Mouse (Mus musculus) embryonic facial prominence, embryonic 10.5 days (tissue): ENCODE results near the gene Fgr. TPM values are rescaled to one million over a fixed set of nuclear protein-coding genes. Genes with fewer than 3 reads are reported as not detected.

ENCODE experiments used
- DNase-seq: peaks from one replicate; pipeline ENCODE4 v3.0.0-alpha.2; 2017; ENCODE audit warnings: low spot score
- H3K27ac ChIP-seq: fragments of 300-500 bp; sonication (generic); replicated peaks from 2 replicates; pipeline ENCODE4 v1.5.1; 2016; ENCODE audit warnings: mild to moderate bottlenecking
- H3K27me3 ChIP-seq: fragments of 300-500 bp; sonication (generic); replicated peaks from 2 replicates; pipeline ENCODE4 v1.6.1; 2016; ENCODE audit warnings: low read depth, mild to moderate bottlenecking; ENCODE audit not compliant: poor library complexity, severe bottlenecking
- H3K36me3 ChIP-seq: fragments of 300-500 bp; sonication (generic); replicated peaks from 2 replicates; pipeline ENCODE4 v1.6.1; 2016; ENCODE audit warnings: mild to moderate bottlenecking, moderate library complexity
- H3K4me1 ChIP-seq: fragments of 300-500 bp; sonication (generic); 2 replicates; pipeline ENCODE4 v1.6.1; 2016
- H3K4me3 ChIP-seq: fragments of 300-500 bp; sonication (generic); 2 replicates; pipeline ENCODE4 v1.5.1; 2016; ENCODE audit warnings: mild to moderate bottlenecking, moderate library complexity
- H3K9me3 ChIP-seq: fragments of 300-500 bp; sonication (generic); 2 replicates; pipeline ENCODE4 v1.6.1; 2016; ENCODE audit warnings: mild to moderate bottlenecking
- WGBS: fragments of 180-500 bp; shearing (Covaris S2); methylation state at CpG from one replicate; pipeline ENCODE4 v1.1.7; 2016; 5-methylcytosine and 5-hydroxymethylcytosine counted together
- polyA plus RNA-seq: library from polyadenylated mRNA; unstranded; fragments of >200 nt; fragmentation: Nextera tagmentation; extraction: Ambion mirVana; gene quantifications from 2 replicates; pipeline ENCODE4 v1.2.1, GENCODE M21; 2016

Fgr gene
- polyA plus RNA-seq, 1 experiment from 2014 or later, result 0.21 TPM

DNA sequence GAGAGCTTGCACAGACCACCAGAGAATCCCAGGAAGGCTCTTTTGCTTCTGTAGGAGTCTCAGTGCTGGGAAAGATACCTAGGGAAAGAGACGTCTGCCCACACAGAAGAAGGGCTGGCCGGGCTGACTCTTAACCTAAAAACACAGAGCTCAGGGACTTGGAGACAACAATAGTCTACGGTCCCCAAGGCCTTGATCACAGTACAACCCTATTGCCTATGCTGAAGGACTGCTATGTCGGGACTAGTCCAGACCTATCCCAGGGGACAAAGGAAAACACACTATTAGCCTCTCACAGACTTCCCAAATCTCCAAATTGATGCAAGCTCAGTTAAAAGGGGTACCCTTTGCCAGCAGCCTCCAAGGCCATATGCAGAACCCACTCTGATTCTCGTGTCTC, 12.0 kb upstream of the Fgr start:
- Histone ChIP-seq H3K27ac (no peak overlapping the region), H3K4me3 (no peak overlapping the region), H3K27me3 (no peaks in the 10 kb centered on the region), H3K9me3 (no peaks in the 10 kb centered on the region), H3K36me3 (no peaks in the 10 kb centered on the region), H3K4me1 (peaks cover 54% of the 10 kb centered on the region)
- WGBS, result 84% methylated on average over 5 of the region's 5 CpGs
- DNase-seq, result no peak

GRCm38 (mm10) chr4:132962628-132963027, 11.3 kb upstream of the Fgr start:
- DNase-seq, result no peak
- Histone ChIP-seq H3K4me3 (no peak overlapping the region), H3K9me3 (no peaks in the 10 kb centered on the region), H3K36me3 (no peaks in the 10 kb centered on the region), H3K27ac (no peak overlapping the region), H3K27me3 (no peaks in the 10 kb centered on the region), H3K4me1 (peaks cover 53% of the 10 kb centered on the region)
- WGBS, result 90% methylated on average over 4 of the region's 4 CpGs

DNA sequence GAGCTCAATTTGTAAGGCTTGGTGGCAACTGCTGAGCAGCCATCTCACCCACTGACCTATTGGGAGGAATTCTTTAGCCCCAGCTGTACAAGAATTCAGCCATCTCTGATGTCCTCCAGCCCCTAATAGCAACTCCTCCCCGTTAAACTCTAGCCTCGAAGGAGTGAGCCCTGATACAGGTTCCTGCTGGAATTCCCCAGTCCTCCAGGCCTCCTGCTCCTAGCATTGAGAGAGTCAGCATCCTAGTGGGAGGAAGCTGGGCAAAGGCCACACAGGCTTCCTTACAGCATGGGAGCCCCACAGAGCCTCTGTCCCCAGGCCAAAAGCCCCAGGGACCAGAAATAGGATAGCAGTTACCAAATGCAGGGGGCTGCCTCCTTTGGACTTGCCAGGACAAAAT, 10.5 kb upstream of the Fgr start:
- H3K27ac ChIP-seq, result peak overlapping the region; percentile 81
- H3K27me3 ChIP-seq, result no peaks in the 10 kb centered on the region
- H3K9me3 ChIP-seq, result no peaks in the 10 kb centered on the region
- 33% methylated on average over 2 of the region's 2 CpGs for WGBS
- no peaks in the 10 kb centered on the region for H3K36me3 ChIP-seq
- DNase-seq, result no peak
- no peak overlapping the region for H3K4me3 ChIP-seq
- H3K4me1 ChIP-seq, result peaks cover 56% of the 10 kb centered on the region

GRCm38 (mm10) chr4:132964064-132964463, 9.8 kb upstream of the Fgr start:
- H3K4me3 ChIP-seq, result no peak overlapping the region
- H3K27me3 ChIP-seq, result no peaks in the 10 kb centered on the region
- H3K36me3 ChIP-seq, result no peaks in the 10 kb centered on the region
- 35% methylated on average over 3 of the region's 3 CpGs for WGBS
- DNase-seq, result no peak
- peaks cover 52% of the 10 kb centered on the region for H3K4me1 ChIP-seq
- H3K9me3 ChIP-seq, result no peaks in the 10 kb centered on the region
- peak overlapping the region; percentile 81 for H3K27ac ChIP-seq

DNA sequence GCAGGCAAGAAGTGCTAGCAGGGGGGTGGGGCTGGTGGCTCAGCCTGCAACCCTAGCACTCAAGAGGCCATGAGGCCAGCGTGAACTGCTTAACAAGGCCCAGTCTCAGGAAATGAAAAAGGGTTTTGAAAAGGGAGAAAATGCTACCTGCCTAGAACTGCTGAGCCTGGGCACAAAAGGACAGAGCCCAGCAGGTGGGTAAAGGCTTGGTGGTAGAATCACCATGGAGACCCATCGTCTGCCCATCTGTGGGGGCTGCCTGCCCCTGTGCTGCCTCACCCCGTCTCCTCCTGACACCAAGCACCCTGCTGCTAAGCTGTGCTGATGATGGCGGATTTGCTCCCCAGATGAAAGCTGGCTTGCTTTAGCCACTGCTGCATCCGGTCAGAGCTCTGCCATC, 9.4 kb upstream of the Fgr start:
- WGBS, result 26% methylated on average over 5 of the region's 5 CpGs
- Histone ChIP-seq H3K27ac (peak overlapping the region; percentile 81), H3K4me1 (peaks cover 48% of the 10 kb centered on the region), H3K27me3 (no peaks in the 10 kb centered on the region), H3K9me3 (no peaks in the 10 kb centered on the region), H3K36me3 (no peaks in the 10 kb centered on the region), H3K4me3 (no peak overlapping the region)
- no peak for DNase-seq

DNA sequence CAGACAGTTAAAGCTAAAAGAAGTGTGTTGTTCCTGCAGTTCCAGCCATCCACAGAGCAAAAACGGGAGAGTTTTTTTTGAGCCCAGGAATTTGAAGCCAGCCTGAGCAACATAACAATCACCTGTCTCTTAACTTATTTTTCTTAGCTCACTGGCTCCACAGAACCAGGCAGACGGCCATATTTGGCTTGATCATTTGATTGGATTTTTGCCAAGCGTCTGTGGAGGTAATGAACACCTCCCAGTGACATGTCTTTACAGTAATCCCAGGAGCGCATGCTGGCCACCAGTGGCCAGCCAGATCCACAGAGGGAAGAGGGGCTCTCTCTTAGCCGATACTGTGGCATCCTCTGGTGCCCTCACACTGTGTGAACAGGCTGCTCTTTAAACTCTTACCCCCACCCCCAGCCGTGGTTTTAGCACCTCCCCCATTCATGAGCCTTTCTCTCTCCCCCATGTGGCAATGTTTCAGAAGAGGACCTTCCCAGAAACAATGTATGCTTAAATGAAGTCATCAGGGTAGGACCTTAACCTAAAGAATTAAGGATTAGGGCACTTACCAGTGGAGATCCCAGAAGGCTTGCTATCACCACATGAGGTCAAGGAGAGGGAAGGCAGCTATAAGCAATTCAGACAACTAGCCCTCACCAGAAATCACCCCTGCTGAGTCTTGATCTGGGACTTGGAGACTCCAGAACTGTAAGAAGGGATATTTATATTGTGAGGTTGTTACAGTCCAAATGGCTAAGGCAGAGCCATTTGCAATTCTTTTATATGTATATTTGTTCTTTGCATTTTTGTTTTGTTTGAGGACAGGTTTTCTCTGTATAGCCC, 5.6 kb upstream of the Fgr start:
- H3K4me1 ChIP-seq, result peaks cover 24% of the 10 kb centered on the region
- no peak overlapping the region for H3K27ac ChIP-seq
- H3K36me3 ChIP-seq, result no peaks in the 10 kb centered on the region
- no peaks in the 10 kb centered on the region for H3K9me3 ChIP-seq
- DNase-seq, result no peak
- 52% methylated on average over 6 of the region's 6 CpGs for WGBS
- peaks cover 21% of the 10 kb centered on the region for H3K27me3 ChIP-seq
- H3K4me3 ChIP-seq, result no peak overlapping the region

- no peak overlapping the region for H3K27ac ChIP-seq
- 75% methylated on average over 6 of the region's 6 CpGs for WGBS
These were observed 2.3 kb upstream of the Fgr start for GRCm38 (mm10) chr4:132971601-132972000.

DNA sequence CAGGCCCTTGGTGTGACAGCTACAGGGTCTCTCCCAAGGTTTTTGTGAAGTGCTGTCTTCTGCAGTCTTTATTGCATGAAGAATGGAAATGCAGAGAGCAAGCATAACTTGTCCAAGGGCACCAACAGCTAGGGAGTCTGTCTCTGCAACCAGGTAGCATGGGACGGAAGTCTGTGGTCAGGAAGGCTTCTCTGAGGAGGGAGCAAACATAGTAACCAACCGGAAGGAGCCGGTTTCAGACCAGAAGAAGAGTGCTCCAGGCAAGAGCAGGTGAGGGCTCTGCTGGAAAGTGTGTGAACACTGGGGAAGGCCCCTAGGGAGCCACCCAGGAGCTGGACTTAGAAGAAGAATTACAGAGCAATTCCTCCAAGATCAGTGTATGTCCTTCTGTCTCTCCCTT, 1.8 kb upstream of the Fgr start:
- H3K36me3 ChIP-seq, result no peaks in the 10 kb centered on the region
- no peak for DNase-seq
- H3K27me3 ChIP-seq, result peaks cover 58% of the 10 kb centered on the region
- H3K4me3 ChIP-seq, result no peak overlapping the region
- H3K4me1 ChIP-seq, result peaks cover 43% of the 10 kb centered on the region
- no peaks in the 10 kb centered on the region for H3K9me3 ChIP-seq
- H3K27ac ChIP-seq, result no peak overlapping the region
- 72% methylated on average over 3 of the region's 3 CpGs for WGBS

More at GRCm38 (mm10) chr4:132971601-132972000, 2.3 kb upstream of the Fgr start:
- DNase-seq, result no peak
- Histone ChIP-seq H3K27me3 (peaks cover 53% of the 10 kb centered on the region), H3K4me3 (no peak overlapping the region), H3K4me1 (peaks cover 38% of the 10 kb centered on the region), H3K36me3 (no peaks in the 10 kb centered on the region), H3K9me3 (no peaks in the 10 kb centered on the region)

DNA sequence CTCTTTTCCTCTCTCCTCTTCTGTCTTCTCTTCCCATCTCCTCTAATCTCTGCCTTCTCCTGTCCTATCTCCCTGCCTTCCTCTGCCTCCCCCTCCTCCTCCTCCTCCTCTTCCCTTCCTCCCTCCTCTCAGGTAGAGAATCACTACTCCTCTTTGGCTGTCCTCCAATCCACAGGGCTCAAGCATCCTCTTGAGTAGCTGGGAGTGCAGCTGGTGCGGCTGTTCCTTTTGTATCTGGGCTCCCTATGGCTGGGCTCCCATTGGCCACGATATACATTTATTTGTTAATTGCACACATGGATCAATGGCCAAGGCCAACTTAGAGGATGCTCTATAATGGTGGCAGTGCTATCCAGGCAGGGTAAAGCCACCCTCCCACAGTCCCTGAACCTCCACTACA, 1.3 kb upstream of the Fgr start:
- no peaks in the 10 kb centered on the region for H3K36me3 ChIP-seq
- peaks cover 47% of the 10 kb centered on the region for H3K4me1 ChIP-seq
- H3K27ac ChIP-seq, result no peak overlapping the region; the same call in 1 of the 2 replicates
- DNase-seq, result no peak
- 40% methylated on average over 2 of the region's 2 CpGs for WGBS
- H3K4me3 ChIP-seq, result no peak overlapping the region
- no peaks in the 10 kb centered on the region for H3K9me3 ChIP-seq
- H3K27me3 ChIP-seq, result peaks cover 63% of the 10 kb centered on the region

GRCm38 (mm10) chr4:132973186-132973585, 709 bp upstream of the Fgr start:
- Histone ChIP-seq H3K4me3 (no peak overlapping the region), H3K27ac (no peak overlapping the region), H3K36me3 (no peaks in the 10 kb centered on the region), H3K9me3 (no peaks in the 10 kb centered on the region), H3K4me1 (peaks cover 48% of the 10 kb centered on the region), H3K27me3 (peaks cover 64% of the 10 kb centered on the region)
- no peak for DNase-seq
- 34% methylated on average over 8 of the region's 8 CpGs for WGBS

GRCm38 (mm10) chr4:132974904-132975303, 1.0 kb downstream of the Fgr start:
- peak overlapping the region; percentile 78 for H3K27ac ChIP-seq
- under 1% methylated on average over 15 of the region's 15 CpGs for WGBS
- DNase-seq, result peak; percentile 90
- H3K4me1 ChIP-seq, result peaks cover 43% of the 10 kb centered on the region
- no peaks in the 10 kb centered on the region for H3K36me3 ChIP-seq
- H3K4me3 ChIP-seq, result peak overlapping the region; percentile 53
- H3K9me3 ChIP-seq, result no peaks in the 10 kb centered on the region
- H3K27me3 ChIP-seq, result peaks cover 68% of the 10 kb centered on the region

DNA sequence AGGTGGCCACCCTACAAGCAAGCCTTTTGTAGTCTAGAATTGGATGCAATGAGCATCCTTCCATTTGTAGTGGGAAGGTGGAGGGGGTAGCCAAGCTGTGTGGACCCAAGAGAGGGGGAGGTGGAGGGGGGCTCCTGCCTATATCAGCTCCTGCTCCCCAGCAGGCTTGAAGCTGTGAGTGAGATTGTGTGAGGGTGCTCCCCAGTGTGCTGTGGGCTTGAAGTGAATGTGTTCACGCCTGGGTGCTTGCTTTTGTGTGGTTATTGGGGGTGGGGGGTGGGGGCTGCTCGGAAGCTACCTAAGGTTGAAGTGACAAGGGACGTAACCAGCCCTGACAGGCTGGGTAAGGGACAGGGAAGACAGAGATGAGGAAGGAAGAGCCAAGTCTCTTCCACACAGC, 1.9 kb downstream of the Fgr start:
- WGBS, result 66% methylated on average over 3 of the region's 3 CpGs
- no peaks in the 10 kb centered on the region for H3K9me3 ChIP-seq
- H3K27ac ChIP-seq, result peak overlapping the region; percentile 78; the same call in 1 of the 2 replicates
- no peak overlapping the region for H3K4me3 ChIP-seq
- no peak for DNase-seq
- peaks cover 68% of the 10 kb centered on the region for H3K27me3 ChIP-seq
- H3K36me3 ChIP-seq, result no peaks in the 10 kb centered on the region
- peaks cover 43% of the 10 kb centered on the region for H3K4me1 ChIP-seq

- Histone ChIP-seq H3K27me3 (peaks cover 65% of the 10 kb centered on the region), H3K36me3 (no peaks in the 10 kb centered on the region), H3K4me1 (peaks cover 49% of the 10 kb centered on the region), H3K4me3 (no peak overlapping the region), H3K27ac (no peak overlapping the region; the same call in 1 of the 2 replicates), H3K9me3 (no peaks in the 10 kb centered on the region)
- DNase-seq, result no peak
- WGBS, result 80% methylated on average over 6 of the region's 6 CpGs
These were observed 2.8 kb downstream of the Fgr start for GRCm38 (mm10) chr4:132976729-132977128.
